Comparison of ENCODE assay signal across 8 mouse cellular contexts in genomic region chr1:125519107-125519611, GRCm38 (mm10). TPM values are rescaled to one million over a fixed set of nuclear protein-coding genes. Genes with fewer than 3 reads are reported as not detected.
A peak's percentile ranks its signal among the peaks of the same experiment; 100 is the strongest.
DNase-seq lines count a peak whose midpoint lies in the region; ATAC-seq and TF ChIP-seq lines count a peak whose summit lies in the region.

No protein-coding gene starts in this region.

- no peak overlapping the region for H3K4me2 ChIP-seq in liver, postnatal 0 days (ENCODE audit: low read depth, low read length)
- no peak overlapping the region for H3K4me2 ChIP-seq in stomach, postnatal 0 days (replicated peaks; ENCODE audit: low read depth)

- peak; percentile 98 for ATAC-seq in liver, postnatal 0 days
- peak; percentile 99 for ATAC-seq in stomach, postnatal 0 days (ENCODE audit: low FRiP score, low TSS enrichment)

- TF ChIP-seq CTCF in liver, postnatal 0 days (IDR thresholded peaks at IDR 0.05; ENCODE audit: low read depth) = peak; percentile 85
- TF ChIP-seq CTCF in stomach, postnatal 0 days (IDR thresholded peaks at IDR 0.05; ENCODE audit: low read depth) = peak; percentile 88

- WGBS in liver, postnatal 0 days (ENCODE audit: insufficient replicate concordance) = 27% methylated on average over 5 of the region's 5 CpGs
- 32% methylated on average over 5 of the region's 5 CpGs for WGBS in stomach, postnatal 0 days
- 62% methylated on average over 5 of the region's 5 CpGs for WGBS in midbrain, embryonic 10.5 days

- intact Hi-C loops in heart, postnatal 36 days (cut with DNase I) = loop anchor here (2.0 to 5.0 kb wide), 2 partner anchors 42 to 82 kb away; partner anchors contain the start of genes Actr3 and Slc35f5

- H3K27ac ChIP-seq in liver, postnatal 0 days (ENCODE audit: low read depth) = peak overlapping the region; percentile 80
- peak overlapping the region; percentile 50; the same call in 1 of the 2 replicates for H3K27ac ChIP-seq in stomach, postnatal 0 days (replicated peaks)
- no peak overlapping the region for H3K27ac ChIP-seq in midbrain, embryonic 10.5 days (replicated peaks)

- H3K36me3 ChIP-seq in liver, postnatal 0 days (replicated peaks; ENCODE audit: insufficient read depth, low read length) = no peaks in the 10 kb centered on the region
- no peaks in the 10 kb centered on the region for H3K36me3 ChIP-seq in stomach, postnatal 0 days (ENCODE audit: control insufficient read depth, insufficient read depth, low read length)
- H3K36me3 ChIP-seq in midbrain, embryonic 10.5 days = no peaks in the 10 kb centered on the region

- no peaks in the 10 kb centered on the region for H3K9me3 ChIP-seq in liver, postnatal 0 days (ENCODE audit: low read length)
- H3K9me3 ChIP-seq in stomach, postnatal 0 days (ENCODE audit: control insufficient read depth, low read length) = no peaks in the 10 kb centered on the region
- no peaks in the 10 kb centered on the region for H3K9me3 ChIP-seq in midbrain, embryonic 10.5 days (replicated peaks)

- peak; percentile 6 to 12 for DNase-seq in gastrocnemius, adult 8-10 months (ENCODE audit: low spot score in 2 of 2)
- no peak for DNase-seq in gastrocnemius, postnatal 4 days (ENCODE audit: low spot score in 2 of 2)
- peak; percentile 40 for DNase-seq in T-cell, adult 2 months (ENCODE audit: low spot score)
- DNase-seq in heart, postnatal 36 days = peak; percentile 61 to 66
- peak; percentile 72 for DNase-seq in liver, postnatal 0 days
- DNase-seq in stomach, postnatal 0 days (ENCODE audit: low spot score) = peak; percentile 85
- no peak for DNase-seq in cerebellum, adult 18-20 months
- no peak for DNase-seq in midbrain, embryonic 10.5 days (ENCODE audit: low spot score)

- peak; percentile 57 for TF ChIP-seq EP300 in liver, postnatal 0 days (IDR thresholded peaks at IDR 0.05; ENCODE audit: low read depth)
- TF ChIP-seq EP300 in stomach, postnatal 0 days (optimal IDR thresholded peaks at IDR 0.05) = no peak

- H3K9ac ChIP-seq in liver, postnatal 0 days (replicated peaks) = no peak overlapping the region
- H3K9ac ChIP-seq in stomach, postnatal 0 days (ENCODE audit: low read length) = no peak overlapping the region

- H3K4me3 ChIP-seq in liver, postnatal 0 days (ENCODE audit: low read depth, low read length) = no peak overlapping the region
- no peak overlapping the region for H3K4me3 ChIP-seq in stomach, postnatal 0 days (ENCODE audit: low read depth, low read length)
- no peak overlapping the region for H3K4me3 ChIP-seq in midbrain, embryonic 10.5 days

- H3K4me1 ChIP-seq in liver, postnatal 0 days (ENCODE audit: insufficient read depth) = peaks cover 3% of the 10 kb centered on the region; the same call in 1 of the 2 replicates
- no peaks in the 10 kb centered on the region for H3K4me1 ChIP-seq in stomach, postnatal 0 days (replicated peaks; ENCODE audit: control insufficient read depth, insufficient read depth)
- H3K4me1 ChIP-seq in midbrain, embryonic 10.5 days = no peaks in the 10 kb centered on the region

- no peaks in the 10 kb centered on the region for H3K27me3 ChIP-seq in liver, postnatal 0 days (ENCODE audit: insufficient read depth, low read length)
- no peaks in the 10 kb centered on the region for H3K27me3 ChIP-seq in stomach, postnatal 0 days (ENCODE audit: control insufficient read depth, insufficient read depth, low read length)
- H3K27me3 ChIP-seq in midbrain, embryonic 10.5 days (ENCODE audit: low read depth, poor library complexity, severe bottlenecking) = no peaks in the 10 kb centered on the region

RNA-seq across cellular contexts. Expression of gene Slc35f5, which starts 41.2 kb away (rescaled TPM):
- total RNA-seq in gastrocnemius, adult 8-10 months (2022) = 10 to 100 TPM; 22.7 to 34.2 (median 28.1) TPM
- total RNA-seq in gastrocnemius, postnatal 4 days (2021) = 10 to 100 TPM; 34.9 to 36.6 TPM
- 100 to 1,000 TPM; 126 to 146 TPM for total RNA-seq in heart, postnatal 36 days (2021)
- polyA plus RNA-seq in liver, postnatal 0 days (2015; fragmentation: Nextera tagmentation; extraction: Ambion mirVana) = 25.4 and 26.6 TPM in 2 replicates
- polyA plus RNA-seq in stomach, postnatal 0 days (2015; fragmentation: Nextera tagmentation; extraction: Ambion mirVana) = 64.7 and 66.4 TPM in 2 replicates
- polyA plus RNA-seq in midbrain, embryonic 10.5 days (2016; fragmentation: Nextera tagmentation; extraction: Ambion mirVana) = 22.5 and 23.0 TPM in 2 replicates

Comparison
In these comparisons a context has a peak if more than half of its experiments do, and no peak if none do; other contexts are left out.
1. DNase-seq: peak in gastrocnemius, adult 8-10 months (2 of 2), T-cell, adult 2 months (single experiment), heart, postnatal 36 days (2 of 2), liver, postnatal 0 days (single experiment) and stomach, postnatal 0 days (single experiment); none in gastrocnemius, postnatal 4 days (0 of 2), cerebellum, adult 18-20 months (0 of 2) and midbrain, embryonic 10.5 days (single experiment).